ENCODE assay signal across 13 mouse cellular contexts in the genomic region with DNA sequence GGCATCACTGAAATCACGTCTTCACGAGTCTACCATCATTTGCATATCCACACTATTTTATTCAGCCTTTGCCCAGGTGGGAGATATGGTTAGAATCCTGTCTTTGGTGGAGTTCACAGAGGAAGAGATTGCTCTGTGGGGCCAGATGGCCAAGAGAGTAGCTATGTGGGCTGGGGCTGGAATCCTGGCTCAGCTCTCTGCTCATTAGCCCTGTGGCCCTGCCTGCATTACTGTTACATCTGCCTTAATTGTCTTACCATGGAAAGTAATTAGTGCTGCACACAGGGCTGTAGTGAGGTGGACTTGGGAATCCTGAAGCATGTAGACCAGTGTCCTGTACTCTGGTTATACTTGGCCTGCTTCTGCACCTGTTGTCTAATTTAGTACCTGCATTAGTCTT. TPM values are rescaled to one million over a fixed set of nuclear protein-coding genes. Genes with fewer than 3 reads are reported as not detected.
DNase-seq lines count a peak whose midpoint lies in the region; ATAC-seq and TF ChIP-seq lines count a peak whose summit lies in the region.
"Had no signal": no experiment of that assay in that cellular context is flagged by ENCODE, and none has a peak within 500 bp of the region (broad histone marks: within the 10 kb centered on the region; RNA-seq: fewer than 3 reads in every experiment).

No protein-coding gene starts in this region.

- no peak overlapping the region for H3K4me3 ChIP-seq in hindbrain, embryonic 13.5 days
- no peak overlapping the region for H3K4me3 ChIP-seq in hindbrain, embryonic 10.5 days
- no peak overlapping the region for H3K4me3 ChIP-seq in midbrain, postnatal 0 days (ENCODE audit: low read depth, low read length)
- no peak overlapping the region for H3K4me3 ChIP-seq in midbrain, embryonic 11.5 days (ENCODE audit: low read depth, low read length)
- H3K4me3 ChIP-seq: limb, embryonic 12.5 days had no signal

- no peak overlapping the region for H3K4me2 ChIP-seq in hindbrain, embryonic 13.5 days
- no peak overlapping the region for H3K4me2 ChIP-seq in midbrain, postnatal 0 days (ENCODE audit: low read depth, low read length, poor library complexity, severe bottlenecking)
- no peak overlapping the region for H3K4me2 ChIP-seq in midbrain, embryonic 11.5 days
- H3K4me2 ChIP-seq: limb, embryonic 12.5 days; lung, embryonic 14.5 days had no signal

- H3K36me3 ChIP-seq in hindbrain, embryonic 13.5 days = peaks cover 2% of the 10 kb centered on the region
- peaks cover 28% of the 10 kb centered on the region; the same call in 1 of the 2 replicates for H3K36me3 ChIP-seq in hindbrain, embryonic 10.5 days
- no peaks in the 10 kb centered on the region for H3K36me3 ChIP-seq in midbrain, postnatal 0 days (ENCODE audit: insufficient read depth, low read length)
- H3K36me3 ChIP-seq in midbrain, embryonic 11.5 days (ENCODE audit: control insufficient read depth, insufficient read depth, low read length) = no peaks in the 10 kb centered on the region
- H3K36me3 ChIP-seq: limb, embryonic 12.5 days had no signal

- 74% methylated on average over 2 of the region's 2 CpGs for WGBS in hindbrain, embryonic 13.5 days
- 94% methylated on average over 2 of the region's 2 CpGs for WGBS in hindbrain, embryonic 10.5 days
- WGBS in midbrain, postnatal 0 days = 65% methylated on average over 2 of the region's 2 CpGs
- 89% methylated on average over 2 of the region's 2 CpGs for WGBS in midbrain, embryonic 11.5 days

- DNase-seq in hindbrain, embryonic 10.5 days (ENCODE audit: low spot score) = no peak
- peak; percentile 17 for DNase-seq in midbrain, postnatal 0 days (ENCODE audit: low spot score)
- DNase-seq in midbrain, embryonic 11.5 days (ENCODE audit: low spot score, missing footprints) = no peak
- peak; percentile 48 to 51 for DNase-seq in cerebellum, postnatal 36 days
- no peak for DNase-seq in right cerebral cortex, postnatal 25 days
- DNase-seq in left cerebral cortex, adult 8-10 months (ENCODE audit: low spot score in 2 of 2) = no peak
- DNase-seq: adrenal gland, adult 2 months; heart, adult 18-20 months; heart, postnatal 10 days; kidney, adult 8-10 months had no signal

- 0 out of 2 replicates have a peak overlapping the region, but pooled peaks have one; percentile 8 for H3K9ac ChIP-seq in hindbrain, embryonic 13.5 days
- H3K9ac ChIP-seq in midbrain, postnatal 0 days (replicated peaks; ENCODE audit: low read length, poor library complexity, severe bottlenecking) = no peak overlapping the region
- no peak overlapping the region for H3K9ac ChIP-seq in midbrain, embryonic 11.5 days (ENCODE audit: low read length)
- H3K9ac ChIP-seq: limb, embryonic 12.5 days; lung, embryonic 14.5 days had no signal

- ATAC-seq in hindbrain, embryonic 13.5 days (ENCODE audit: low FRiP score) = 0 out of 2 replicates have a peak, but pooled peaks have one; percentile 18
- no peak for ATAC-seq in midbrain, postnatal 0 days (ENCODE audit: low FRiP score)
- no peak for ATAC-seq in midbrain, embryonic 11.5 days (ENCODE audit: low FRiP score)

- H3K27ac ChIP-seq in hindbrain, embryonic 13.5 days = no peak overlapping the region
- no peak overlapping the region for H3K27ac ChIP-seq in hindbrain, embryonic 10.5 days
- no peak overlapping the region for H3K27ac ChIP-seq in midbrain, postnatal 0 days (ENCODE audit: low read depth, low read length)
- no peak overlapping the region for H3K27ac ChIP-seq in midbrain, embryonic 11.5 days (ENCODE audit: low read depth, low read length)
- H3K27ac ChIP-seq: limb, embryonic 12.5 days had no signal

- no peaks in the 10 kb centered on the region for H3K9me3 ChIP-seq in hindbrain, embryonic 13.5 days
- H3K9me3 ChIP-seq in hindbrain, embryonic 10.5 days = no peaks in the 10 kb centered on the region
- H3K9me3 ChIP-seq in midbrain, postnatal 0 days (ENCODE audit: low read length) = no peaks in the 10 kb centered on the region
- no peaks in the 10 kb centered on the region for H3K9me3 ChIP-seq in midbrain, embryonic 11.5 days (ENCODE audit: control insufficient read depth, low read length)
- H3K9me3 ChIP-seq: limb, embryonic 12.5 days had no signal

- H3K4me1 ChIP-seq in hindbrain, embryonic 13.5 days (replicated peaks) = peaks cover 23% of the 10 kb centered on the region
- H3K4me1 ChIP-seq in hindbrain, embryonic 10.5 days (replicated peaks) = peaks cover 25% of the 10 kb centered on the region
- H3K4me1 ChIP-seq in midbrain, postnatal 0 days (ENCODE audit: insufficient read depth, low read length) = peaks cover 5% of the 10 kb centered on the region
- peaks cover 4% of the 10 kb centered on the region; the same call in 1 of the 2 replicates for H3K4me1 ChIP-seq in midbrain, embryonic 11.5 days (ENCODE audit: control insufficient read depth, insufficient read depth, low read length)

- H3K27me3 ChIP-seq in hindbrain, embryonic 13.5 days = no peaks in the 10 kb centered on the region
- H3K27me3 ChIP-seq in hindbrain, embryonic 10.5 days (ENCODE audit: insufficient read depth, poor library complexity, severe bottlenecking) = no peaks in the 10 kb centered on the region
- H3K27me3 ChIP-seq in midbrain, postnatal 0 days (ENCODE audit: insufficient read depth, low read length) = no peaks in the 10 kb centered on the region
- H3K27me3 ChIP-seq in midbrain, embryonic 11.5 days (ENCODE audit: control insufficient read depth, insufficient read depth, low read length) = no peaks in the 10 kb centered on the region
- H3K27me3 ChIP-seq: limb, embryonic 12.5 days had no signal

- no peak for TF ChIP-seq CTCF in midbrain, postnatal 0 days (IDR thresholded peaks at IDR 0.05)

RNA-seq across cellular contexts. Expression of a gene that starts 7.6 kb away (rescaled TPM):
- 13.3 and 14.4 TPM in 2 replicates for polyA plus RNA-seq in hindbrain, embryonic 13.5 days (2015; fragmentation: Nextera tagmentation; extraction: Ambion mirVana)
- 20.2 and 26.0 TPM in 2 replicates for polyA plus RNA-seq in hindbrain, embryonic 10.5 days (2016; fragmentation: Nextera tagmentation; extraction: Ambion mirVana)
- total RNA-seq in midbrain, postnatal 0 days (2014; rRNA removed) = 26.3 and 32.7 TPM in 2 replicates
- 19.4 and 19.8 TPM in 2 replicates for polyA plus RNA-seq in midbrain, postnatal 0 days (2015; fragmentation: Nextera tagmentation; extraction: Ambion mirVana)
- 31.0 and 33.5 TPM in 2 replicates for polyA plus RNA-seq in midbrain, embryonic 11.5 days (2014; fragmentation: Nextera tagmentation; extraction: Ambion mirVana)
- 10 to 100 TPM; 81.7 to 96.1 (median 89.0) TPM for total RNA-seq in left cerebral cortex, adult 8-10 months (2022)

RNA-seq across cellular contexts. Expression of a gene that starts 37.6 kb away (rescaled TPM):
- 4.6 and 5.1 TPM in 2 replicates for polyA plus RNA-seq in hindbrain, embryonic 13.5 days (2015; fragmentation: Nextera tagmentation; extraction: Ambion mirVana)
- polyA plus RNA-seq in hindbrain, embryonic 10.5 days (2016; fragmentation: Nextera tagmentation; extraction: Ambion mirVana) = 4.3 and 5.6 TPM in 2 replicates
- total RNA-seq in midbrain, postnatal 0 days (2014; rRNA removed) = 6.3 and 6.7 TPM in 2 replicates
- polyA plus RNA-seq in midbrain, postnatal 0 days (2015; fragmentation: Nextera tagmentation; extraction: Ambion mirVana) = 4.3 and 4.7 TPM in 2 replicates
- polyA plus RNA-seq in midbrain, embryonic 11.5 days (2014; fragmentation: Nextera tagmentation; extraction: Ambion mirVana) = 5.8 and 6.6 TPM in 2 replicates
- total RNA-seq in left cerebral cortex, adult 8-10 months (2022) = 10 to 100 TPM in 1 of 4 experiments, 1 to 10 TPM in 3; 5.9 to 10.5 (median 9.7) TPM

Comparison
In these comparisons a context has a peak if more than half of its experiments do, and no peak if none do; other contexts are left out.
1. DNase-seq: peak in midbrain, postnatal 0 days (single experiment) and cerebellum, postnatal 36 days (2 of 2); none in hindbrain, embryonic 10.5 days (single experiment), midbrain, embryonic 11.5 days (single experiment), right cerebral cortex, postnatal 25 days (single experiment) and left cerebral cortex, adult 8-10 months (0 of 2).